Comparison of ENCODE assay signal across 8 mouse cellular contexts in genomic region chr13:21407969-21408804, GRCm38 (mm10). TPM values are rescaled to one million over a fixed set of nuclear protein-coding genes. Genes with fewer than 3 reads are reported as not detected.
DNase-seq lines count a peak whose midpoint lies in the region; ATAC-seq lines count a peak whose summit lies in the region.

No protein-coding gene starts in this region.

- peaks cover 7% of the 10 kb centered on the region for H3K4me1 ChIP-seq in embryonic facial prominence, embryonic 10.5 days
- H3K4me1 ChIP-seq in intestine, embryonic 15.5 days (replicated peaks): 0 out of 2 replicates have a peak, but pooled peaks cover 6% of the 10 kb centered on the region

- 4% methylated on average over 27 of the region's 27 CpGs for WGBS in embryonic facial prominence, embryonic 10.5 days
- 5% methylated on average over 27 of the region's 27 CpGs for WGBS in intestine, embryonic 15.5 days

- H3K9ac ChIP-seq in intestine, embryonic 15.5 days: peak overlapping the region; percentile 49

- peak; percentile 90 for DNase-seq in adrenal gland, postnatal 14 days
- DNase-seq in embryonic facial prominence, embryonic 10.5 days (ENCODE audit: low spot score): peak; percentile 86
- DNase-seq in gastrocnemius, postnatal 4 days (ENCODE audit: low spot score in 2 of 2): peak; percentile 36 to 80
- DNase-seq in left cerebral cortex, postnatal 14 days (ENCODE audit: low spot score in 2 of 2): peak; percentile 87 to 93
- DNase-seq in right cerebral cortex, postnatal 14 days: peak; percentile 78
- peak; percentile 68 for DNase-seq in urinary bladder, postnatal 25 days (ENCODE audit: low spot score)

- H3K9me3 ChIP-seq in embryonic facial prominence, embryonic 10.5 days: no peaks in the 10 kb centered on the region
- H3K9me3 ChIP-seq in intestine, embryonic 15.5 days: no peaks in the 10 kb centered on the region

- H3K27me3 ChIP-seq in embryonic facial prominence, embryonic 10.5 days (replicated peaks; ENCODE audit: low read depth, poor library complexity, severe bottlenecking): no peaks in the 10 kb centered on the region
- H3K27me3 ChIP-seq in intestine, embryonic 15.5 days (replicated peaks): no peaks in the 10 kb centered on the region

- no peaks in the 10 kb centered on the region for H3K36me3 ChIP-seq in embryonic facial prominence, embryonic 10.5 days (replicated peaks)
- H3K36me3 ChIP-seq in intestine, embryonic 15.5 days: no peaks in the 10 kb centered on the region

- H3K4me2 ChIP-seq in intestine, embryonic 15.5 days (replicated peaks): peak overlapping the region; percentile 80

- H3K4me3 ChIP-seq in embryonic facial prominence, embryonic 10.5 days: peak overlapping the region; percentile 58
- H3K4me3 ChIP-seq in intestine, embryonic 15.5 days (replicated peaks): peak overlapping the region; percentile 48

- ATAC-seq in intestine, embryonic 15.5 days: peak; percentile 95
- ATAC-seq in megakaryocyte-erythroid progenitor cell, adult 5-6 weeks (replicated peaks; ENCODE audit: low FRiP score, low TSS enrichment, poor library complexity, severe bottlenecking): peak; percentile 98

- H3K27ac ChIP-seq in embryonic facial prominence, embryonic 10.5 days (replicated peaks): peak overlapping the region; percentile 84
- H3K27ac ChIP-seq in intestine, embryonic 15.5 days: peak overlapping the region; percentile 75

- intact Hi-C loops in left cerebral cortex, postnatal 14 days (cut with DNase I): no loop called here

RNA-seq across cellular contexts. Expression of gene Zkscan3, which starts 5.6 kb away (rescaled TPM):
- total RNA-seq in adrenal gland, postnatal 14 days (2021): 57.7 and 64.0 TPM in 2 replicates
- 91.5 and 91.9 TPM in 2 replicates for polyA plus RNA-seq in embryonic facial prominence, embryonic 10.5 days (2016; fragmentation: Nextera tagmentation; extraction: Ambion mirVana)
- total RNA-seq in gastrocnemius, postnatal 4 days (2021): 10 to 100 TPM; 30.4 to 34.4 TPM
- polyA plus RNA-seq in intestine, embryonic 15.5 days (2015; fragmentation: Nextera tagmentation; extraction: Ambion mirVana): 66.9 and 71.5 TPM in 2 replicates
- 10 to 100 TPM; 38.3 to 40.1 TPM for total RNA-seq in left cerebral cortex, postnatal 14 days (2021)
- 45.1 and 49.1 TPM in 2 replicates for total RNA-seq in megakaryocyte-erythroid progenitor cell, adult 5-6 weeks (2014; fragmentation: Nextera tagmentation)
- 28.8 and 32.3 TPM in 2 replicates for total RNA-seq in megakaryocyte-erythroid progenitor cell, adult 5-6 weeks (2017)

RNA-seq across cellular contexts. Expression of gene Pgbd1, which starts 32.7 kb away (rescaled TPM):
- total RNA-seq in adrenal gland, postnatal 14 days (2021): 0.79 and 0.85 TPM in 2 replicates
- polyA plus RNA-seq in embryonic facial prominence, embryonic 10.5 days (2016; fragmentation: Nextera tagmentation; extraction: Ambion mirVana): 4.2 and 4.9 TPM in 2 replicates
- total RNA-seq in gastrocnemius, postnatal 4 days (2021): under 1 TPM; 0.29 to 0.49 TPM
- 2.2 and 2.3 TPM in 2 replicates for polyA plus RNA-seq in intestine, embryonic 15.5 days (2015; fragmentation: Nextera tagmentation; extraction: Ambion mirVana)
- total RNA-seq in left cerebral cortex, postnatal 14 days (2021): 1 to 10 TPM; 1.3 to 1.8 TPM
- total RNA-seq in megakaryocyte-erythroid progenitor cell, adult 5-6 weeks (2014; fragmentation: Nextera tagmentation): 2.8 and 4.3 TPM in 2 replicates
- total RNA-seq in megakaryocyte-erythroid progenitor cell, adult 5-6 weeks (2017): 4.5 and 6.1 TPM in 2 replicates

RNA-seq across cellular contexts. Expression of gene Zscan26, which starts 45.3 kb away (rescaled TPM):
- total RNA-seq in adrenal gland, postnatal 14 days (2021): 32.2 and 35.4 TPM in 2 replicates
- polyA plus RNA-seq in embryonic facial prominence, embryonic 10.5 days (2016; fragmentation: Nextera tagmentation; extraction: Ambion mirVana): 29.4 and 29.9 TPM in 2 replicates
- 10 to 100 TPM; 18.3 to 19.0 TPM for total RNA-seq in gastrocnemius, postnatal 4 days (2021)
- polyA plus RNA-seq in intestine, embryonic 15.5 days (2015; fragmentation: Nextera tagmentation; extraction: Ambion mirVana): 26.5 and 27.2 TPM in 2 replicates
- 10 to 100 TPM; 33.9 to 39.7 TPM for total RNA-seq in left cerebral cortex, postnatal 14 days (2021)
- total RNA-seq in megakaryocyte-erythroid progenitor cell, adult 5-6 weeks (2014; fragmentation: Nextera tagmentation): 11.1 and 23.8 TPM in 2 replicates
- 16.8 and 21.2 TPM in 2 replicates for total RNA-seq in megakaryocyte-erythroid progenitor cell, adult 5-6 weeks (2017)

RNA-seq across cellular contexts. Expression of gene Zscan12, which starts 45.6 kb away (rescaled TPM):
- 8.0 and 10.1 TPM in 2 replicates for total RNA-seq in adrenal gland, postnatal 14 days (2021)
- 19.3 and 20.4 TPM in 2 replicates for polyA plus RNA-seq in embryonic facial prominence, embryonic 10.5 days (2016; fragmentation: Nextera tagmentation; extraction: Ambion mirVana)
- 1 to 10 TPM; 8.2 to 8.5 TPM for total RNA-seq in gastrocnemius, postnatal 4 days (2021)
- 8.6 and 8.7 TPM in 2 replicates for polyA plus RNA-seq in intestine, embryonic 15.5 days (2015; fragmentation: Nextera tagmentation; extraction: Ambion mirVana)
- total RNA-seq in left cerebral cortex, postnatal 14 days (2021): 1 to 10 TPM; 6.9 to 7.7 TPM
- total RNA-seq in megakaryocyte-erythroid progenitor cell, adult 5-6 weeks (2014; fragmentation: Nextera tagmentation): 8.5 and 11.1 TPM in 2 replicates
- total RNA-seq in megakaryocyte-erythroid progenitor cell, adult 5-6 weeks (2017): 11.0 and 20.0 TPM in 2 replicates

Comparison
In these comparisons a context has a peak if more than half of its experiments do, and no peak if none do; other contexts are left out.
1. Peak in every context shown above with its lines: DNase-seq, ATAC-seq, H3K4me3 ChIP-seq and H3K27ac ChIP-seq.